In genomic region chr2:178143024-178143415, GRCm38 (mm10) we compare ENCODE assay signal across 16 mouse cellular contexts. TPM values are rescaled to one million over a fixed set of nuclear protein-coding genes. Genes with fewer than 3 reads are reported as not detected.
DNase-seq lines count a peak whose midpoint lies in the region; ATAC-seq and TF ChIP-seq lines count a peak whose summit lies in the region.
"Had no signal": no experiment of that assay in that cellular context is flagged by ENCODE, and none has a peak within 500 bp of the region (broad histone marks: within the 10 kb centered on the region; RNA-seq: fewer than 3 reads in every experiment).

No protein-coding gene starts in this region.

- H3K9ac ChIP-seq in forebrain, embryonic 15.5 days (replicated peaks) = peak overlapping the region; percentile 95
- no peak overlapping the region for H3K9ac ChIP-seq in limb, embryonic 12.5 days (replicated peaks)
- peak overlapping the region; percentile 71 for H3K9ac ChIP-seq in neural tube, embryonic 15.5 days (replicated peaks)
- H3K9ac ChIP-seq: stomach, embryonic 15.5 days had no signal

- no peaks in the 10 kb centered on the region for H3K9me3 ChIP-seq in forebrain, embryonic 15.5 days
- no peaks in the 10 kb centered on the region for H3K9me3 ChIP-seq in limb, embryonic 12.5 days
- H3K9me3 ChIP-seq in neural tube, embryonic 15.5 days (replicated peaks) = no peaks in the 10 kb centered on the region
- H3K9me3 ChIP-seq: stomach, embryonic 15.5 days had no signal

- peaks cover 28% of the 10 kb centered on the region for H3K4me1 ChIP-seq in forebrain, embryonic 15.5 days
- peaks cover 21% of the 10 kb centered on the region for H3K4me1 ChIP-seq in limb, embryonic 12.5 days (replicated peaks)
- H3K4me1 ChIP-seq in neural tube, embryonic 15.5 days = peaks cover 36% of the 10 kb centered on the region
- no peaks in the 10 kb centered on the region for H3K4me1 ChIP-seq in lung, adult 2 months (ENCODE audit: control insufficient read depth, insufficient read depth, low read length)

- no peak for TF ChIP-seq POLR2A in lung, adult 2 months (IDR thresholded peaks at IDR 0.05; ENCODE audit: borderline replicate concordance, extremely low read depth, low read depth, low read length)

- no peaks in the 10 kb centered on the region for H3K27me3 ChIP-seq in forebrain, embryonic 15.5 days
- H3K27me3 ChIP-seq in limb, embryonic 12.5 days = peaks cover 18% of the 10 kb centered on the region
- H3K27me3 ChIP-seq in neural tube, embryonic 15.5 days (replicated peaks) = no peaks in the 10 kb centered on the region

- DNase-seq in layer of hippocampus, adult 9-11 months = peak; percentile 34
- no peak for DNase-seq in layer of hippocampus, postnatal 25 days (ENCODE audit: extremely low spot score in 1 of 2, low spot score in 1 of 2)
- no peak for DNase-seq in lung, adult 2 months
- no peak for DNase-seq in thymus, postnatal 25 days
- DNase-seq: adrenal gland, postnatal 36 days; gastrocnemius, adult 2 months; kidney, adult 8-10 months; lung, adult 18-20 months had no signal

- TF ChIP-seq CTCF in lung, adult 2 months (IDR thresholded peaks at IDR 0.05; ENCODE audit: insufficient read depth, low read length) = no peak

- peak overlapping the region; percentile 83 for H3K4me3 ChIP-seq in forebrain, embryonic 15.5 days
- peak overlapping the region; percentile 45; the same call in 1 of the 2 replicates for H3K4me3 ChIP-seq in limb, embryonic 12.5 days (replicated peaks)
- H3K4me3 ChIP-seq in neural tube, embryonic 15.5 days (replicated peaks) = peak overlapping the region; percentile 68
- H3K4me3 ChIP-seq in lung, adult 2 months (replicated peaks; ENCODE audit: extremely low read depth, low read depth, low read length) = no peak overlapping the region

- ATAC-seq in forebrain, embryonic 15.5 days (replicated peaks) = peak; percentile 9; the same call in 1 of the 2 replicates
- ATAC-seq in limb, embryonic 12.5 days (ENCODE audit: insufficient number of reproducible peaks, insufficient read depth, low FRiP score, low TSS enrichment, low read depth) = no peak; the same call in 1 of the 2 replicates
- ATAC-seq in neural tube, embryonic 15.5 days (ENCODE audit: low FRiP score) = peak; percentile 22
- ATAC-seq in erythroblast, adult 5-6 weeks (replicated peaks; ENCODE audit: low FRiP score, poor library complexity, severe bottlenecking) = no peak
- ATAC-seq: Patski had no signal

- WGBS in forebrain, embryonic 15.5 days = 22% methylated on average over 3 of the region's 3 CpGs
- WGBS in limb, embryonic 12.5 days = 6% methylated on average over 3 of the region's 3 CpGs
- WGBS in neural tube, embryonic 15.5 days = 7% methylated on average over 3 of the region's 3 CpGs
- 19% methylated on average over 3 of the region's 3 CpGs for WGBS in lung, adult 2 months

- H3K27ac ChIP-seq in forebrain, embryonic 15.5 days (replicated peaks) = peak overlapping the region; percentile 80
- H3K27ac ChIP-seq in limb, embryonic 12.5 days = no peak overlapping the region
- peak overlapping the region; percentile 84 for H3K27ac ChIP-seq in neural tube, embryonic 15.5 days (replicated peaks)
- H3K27ac ChIP-seq: gastrocnemius, adult 2 months; stomach, embryonic 15.5 days had no signal

- H3K4me2 ChIP-seq in forebrain, embryonic 15.5 days (replicated peaks) = peak overlapping the region; percentile 96
- H3K4me2 ChIP-seq in limb, embryonic 12.5 days = peak overlapping the region; percentile 92
- H3K4me2 ChIP-seq in neural tube, embryonic 15.5 days = peak overlapping the region; percentile 81

- H3K36me3 ChIP-seq in forebrain, embryonic 15.5 days = no peaks in the 10 kb centered on the region
- no peaks in the 10 kb centered on the region for H3K36me3 ChIP-seq in limb, embryonic 12.5 days
- 0 out of 2 replicates have a peak, but pooled peaks cover 4% of the 10 kb centered on the region for H3K36me3 ChIP-seq in neural tube, embryonic 15.5 days
- H3K36me3 ChIP-seq: stomach, embryonic 15.5 days had no signal

RNA-seq across cellular contexts. Expression of gene Phactr3, which starts 24.2 kb away (rescaled TPM):
- total RNA-seq in layer of hippocampus, postnatal 25 days (2021) = 100 to 1,000 TPM; 148 TPM
- 53.9 and 57.5 TPM in 2 replicates for polyA plus RNA-seq in forebrain, embryonic 15.5 days (2015; fragmentation: Nextera tagmentation; extraction: Ambion mirVana)
- 2.3 and 2.7 TPM in 2 replicates for polyA plus RNA-seq in limb, embryonic 12.5 days (2016; fragmentation: Nextera tagmentation; extraction: Ambion mirVana)
- polyA plus RNA-seq in neural tube, embryonic 15.5 days (2015; fragmentation: Nextera tagmentation; extraction: Ambion mirVana) = 47.1 and 57.2 TPM in 2 replicates
- not detected in 2 replicates for total RNA-seq in erythroblast, adult 5-6 weeks (2015; ENCODE audit: low replicate concordance)
- not detected in 2 replicates for total RNA-seq in erythroblast, adult 5-6 weeks (2017; ENCODE audit: low replicate concordance)
- polyA plus RNA-seq in lung, adult 2 months (2012; rRNA removed) = 0.20 and 0.38 TPM in 2 replicates
- total RNA-seq: common myeloid progenitor, adult 5-6 weeks had no signal
- polyA plus RNA-seq: C2C12, Patski had no signal

Comparison
In these comparisons a context has a peak if more than half of its experiments do, and no peak if none do; other contexts are left out.
1. ATAC-seq: peak in forebrain, embryonic 15.5 days (single experiment) and neural tube, embryonic 15.5 days (single experiment); none in limb, embryonic 12.5 days (single experiment) and erythroblast, adult 5-6 weeks (single experiment).
2. RNA of gene Phactr3, which starts 24.2 kb away (polyA plus RNA-seq): 47.1 to 57.2 TPM in neural tube, embryonic 15.5 days and 53.9 to 57.5 TPM in forebrain, embryonic 15.5 days; 2.3 to 2.7 TPM in limb, embryonic 12.5 days and 0.20 to 0.38 TPM in lung, adult 2 months; every median in the first group is over 10 times any median in the second.
3. Peak in every context shown above with its lines, with median percentiles within 50 percentile points of each other: H3K4me2 ChIP-seq.